Mouse (Mus musculus) kidney, postnatal 10 days (tissue): ENCODE measurements at regions not wholly inside any gene's neighbourhood (a gene's known extent, or its start where the extent isn't known, plus 50 kb on each side); places are given as distances from the start of the nearest gene placed in this dataset.

Experiments
- DNase-seq: peaks from one replicate; pipeline ENCODE4 v3.0.0; 2021; ENCODE audit warnings: mixed read lengths

GRCm38 (mm10) chrX:118320123-118320522, 106.9 kb upstream of the Tgif2lx2 start:
- DNase-seq = peak; percentile 8

- DNase-seq = no peak
Observed at GRCm38 (mm10) chrX:118356888-118357287, 70.1 kb upstream of the Tgif2lx2 start.
